Mouse (Mus musculus) cortical plate, adult 2 months (tissue): Measurements from ENCODE around the gene Ank3.

ENCODE experiments used
- CTCF ChIP-seq: fragments of 200-500 bp; IDR thresholded peaks from 2 replicates; pipeline ENCODE4 v1.5.1; 2011; ENCODE audit warnings: mild to moderate bottlenecking, control low read depth, low read length; ENCODE audit not compliant: insufficient read depth; ENCODE audit errors: extremely low read depth
- POLR2A ChIP-seq: fragments of 200-500 bp; IDR thresholded peaks from 2 replicates; pipeline ENCODE4 v1.6.1; 2011; ENCODE audit warnings: mild to moderate bottlenecking, low read length, control low read depth; ENCODE audit not compliant: insufficient read depth; ENCODE audit errors: extremely low read depth

- TF ChIP-seq CTCF: no peak
- no peak for TF ChIP-seq POLR2A
Measured at GRCm38 (mm10) chr10:69546643-69547042, 148.1 kb downstream of the Ank3 start.
